Mouse (Mus musculus): ENCODE measurements around the gene Sike1.

Gene Sike1

DNA sequence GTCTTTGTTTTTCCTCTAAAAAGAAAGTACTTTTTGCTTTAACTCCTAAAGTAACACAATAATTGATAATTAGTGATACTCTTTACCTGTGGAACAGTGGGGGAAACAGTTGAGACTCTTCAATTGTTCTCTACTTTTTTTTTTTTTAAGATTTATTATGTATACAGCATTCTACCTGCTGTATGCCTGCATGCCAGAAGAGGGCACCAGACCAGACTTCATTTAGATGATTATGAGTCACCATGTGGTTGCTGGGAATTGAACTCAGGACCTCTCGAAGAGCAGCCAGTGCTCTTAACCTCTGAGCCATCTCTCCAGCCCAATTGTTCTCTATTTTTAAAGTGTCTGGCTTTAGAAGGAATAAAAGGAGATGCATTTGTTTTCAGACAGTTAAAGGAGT, 30.7 kb downstream of the Sike1 start:
- DNase-seq (ENCODE audit: low spot score): no peak

- no peak for DNase-seq (ENCODE audit: low spot score)
These were observed 44.8 kb downstream of the Sike1 start for GRCm38 (mm10) chr3:103040285-103040684.

DNA sequence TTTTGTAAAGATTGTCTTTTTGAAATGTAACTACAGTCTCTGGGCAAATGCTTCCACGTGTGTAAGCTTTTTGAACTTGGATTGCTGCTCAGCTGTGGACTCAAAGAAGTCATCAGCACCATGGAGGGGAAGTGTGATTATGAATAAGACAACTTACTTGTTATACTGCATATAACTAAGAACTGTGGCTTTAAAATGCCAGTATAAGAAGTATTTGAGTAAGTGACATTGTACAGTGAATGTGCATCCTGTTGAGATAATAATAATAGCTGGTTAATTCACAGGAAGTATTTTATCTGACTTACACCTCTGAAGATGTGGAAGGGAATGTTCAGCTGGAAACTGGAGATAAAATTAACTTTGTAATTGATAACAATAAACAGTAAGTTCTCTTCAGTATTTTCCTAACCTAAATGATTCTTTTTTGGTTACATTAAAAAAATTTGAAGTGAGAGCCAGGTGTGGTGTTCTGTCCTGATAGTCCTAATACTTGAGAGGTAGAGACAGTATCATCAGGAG, 45.4 kb downstream of the Sike1 start:
- no peak for DNase-seq (ENCODE audit: low spot score)

- no peak for DNase-seq (ENCODE audit: low spot score)
These were observed 60.6 kb downstream of the Sike1 start for GRCm38 (mm10) chr3:103056016-103056595.

DNA sequence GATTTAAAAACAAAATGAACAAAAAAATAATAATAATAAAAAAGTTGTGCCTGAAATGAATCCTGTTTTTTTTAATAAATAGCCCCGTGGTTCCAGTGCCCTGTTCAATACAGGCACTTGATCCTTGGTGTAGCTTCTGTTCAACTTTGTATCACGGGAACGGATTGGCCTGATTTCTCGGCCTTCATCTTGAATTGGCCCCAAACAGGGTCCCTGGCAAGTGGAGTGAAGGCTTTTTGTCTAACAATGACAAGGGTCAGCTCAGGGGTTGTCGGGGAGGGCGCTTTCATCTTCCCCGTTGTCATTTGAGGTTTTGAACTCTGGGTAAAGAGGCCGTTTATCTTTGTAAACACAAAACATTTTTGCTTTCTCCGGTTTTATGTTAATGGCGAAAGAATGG, 62.2 kb downstream of the Sike1 start:
- DNase-seq (ENCODE audit: low spot score): no peak

Data from ovary, postnatal 14 days (tissue).